Mouse (Mus musculus): ENCODE results near the gene P2ry4. TPM values are rescaled to one million over a fixed set of nuclear protein-coding genes. Genes with fewer than 3 reads are reported as not detected.

P2ry4 gene
- 0.06 TPM in 1 of 2 replicates, not detected in the other for polyA plus RNA-seq (2015; fragmentation: Nextera tagmentation; extraction: Ambion mirVana)

- ATAC-seq = no peak
These were observed at the start of gene P2ry4 for GRCm38 (mm10) chrX:100594791-100595190. P2ry4 (minus strand) TSS chrX:100594869.

GRCm38 (mm10) chrX:100638477-100638876, 43.8 kb upstream of the P2ry4 start:
- no peak overlapping the region for H3K4me2 ChIP-seq
- H3K27me3 ChIP-seq = no peaks in the 10 kb centered on the region
- H3K4me3 ChIP-seq = no peak overlapping the region
- 96% methylated on average over 8 of the region's 8 CpGs for WGBS
- H3K9ac ChIP-seq = no peak overlapping the region
- no peak for ATAC-seq
- H3K4me1 ChIP-seq = no peaks in the 10 kb centered on the region
- H3K36me3 ChIP-seq (ENCODE audit: poor library complexity, severe bottlenecking) = peaks cover 25% of the 10 kb centered on the region; the same call in 1 of the 2 replicates
- H3K27ac ChIP-seq = no peak overlapping the region
- H3K9me3 ChIP-seq (replicated peaks) = no peaks in the 10 kb centered on the region

More at GRCm38 (mm10) chrX:100594791-100595190, at the start of gene P2ry4:
- H3K4me2 ChIP-seq = no peak within 1 kb of the TSS
- H3K27ac ChIP-seq = no peak within 1 kb of the TSS
- no peak within 1 kb of the TSS for H3K9ac ChIP-seq
- H3K9me3 ChIP-seq (replicated peaks) = no peaks in the 10 kb centered on the region
- H3K4me3 ChIP-seq = no peak within 1 kb of the TSS
- H3K36me3 ChIP-seq (ENCODE audit: poor library complexity, severe bottlenecking) = no peaks in the 10 kb centered on the region
- H3K27me3 ChIP-seq = peaks cover under 1% of the 10 kb centered on the region; the same call in 1 of the 2 replicates
- WGBS = 67% methylated on average over 4 of the region's 4 CpGs
- H3K4me1 ChIP-seq = no peaks in the 10 kb centered on the region

- no peak overlapping the region for H3K9ac ChIP-seq
- no peak overlapping the region for H3K27ac ChIP-seq
- H3K9me3 ChIP-seq (replicated peaks) = no peaks in the 10 kb centered on the region
- 90% methylated on average over 2 of the region's 2 CpGs for WGBS
- no peaks in the 10 kb centered on the region for H3K27me3 ChIP-seq
- H3K36me3 ChIP-seq (ENCODE audit: poor library complexity, severe bottlenecking) = no peaks in the 10 kb centered on the region
- ATAC-seq = no peak
- peaks cover 21% of the 10 kb centered on the region; the same call in 1 of the 2 replicates for H3K4me1 ChIP-seq
- no peak overlapping the region for H3K4me3 ChIP-seq
- H3K4me2 ChIP-seq = no peak overlapping the region
These were observed 34.4 kb upstream of the P2ry4 start for GRCm38 (mm10) chrX:100629076-100629475.

GRCm38 (mm10) chrX:100625802-100626793, 31.4 kb upstream of the P2ry4 start, which contains the start of gene Pdzd11:
Pdzd11 (minus strand) TSS chrX:100626568.
- peak; percentile 100 for ATAC-seq
- peak within 1 kb of the TSS; percentile 69 for H3K4me2 ChIP-seq
- peak within 1 kb of the TSS; percentile 54 for H3K4me3 ChIP-seq
- H3K4me1 ChIP-seq = peaks cover 21% of the 10 kb centered on the region; the same call in 1 of the 2 replicates
- peak within 1 kb of the TSS; percentile 65 for H3K27ac ChIP-seq
- peaks cover 16% of the 10 kb centered on the region; the same call in 1 of the 2 replicates for H3K36me3 ChIP-seq (ENCODE audit: poor library complexity, severe bottlenecking)
- H3K9me3 ChIP-seq (replicated peaks) = no peaks in the 10 kb centered on the region
- H3K27me3 ChIP-seq = no peaks in the 10 kb centered on the region
- WGBS = 13% methylated on average over 62 of the region's 62 CpGs
- peak within 1 kb of the TSS; percentile 66 for H3K9ac ChIP-seq

DNA sequence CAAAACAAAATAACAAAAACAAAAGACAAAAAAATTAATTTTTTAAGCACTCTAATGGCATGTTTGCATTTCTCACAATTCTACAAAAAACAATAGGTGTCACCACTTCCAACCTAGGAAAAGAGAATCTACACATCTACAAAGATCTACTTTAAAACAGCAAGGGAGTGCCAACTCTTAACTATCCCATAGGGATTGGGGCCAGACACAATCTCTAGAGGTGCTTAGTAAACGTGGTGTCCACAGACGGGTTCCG, 30.8 kb upstream of the P2ry4 start, which contains the start of gene Kif4:
Kif4 (plus strand) TSS at position 192 of the 256 bp plus-strand sequence.
- whole genome bisulfite sequencing = 26% methylated on average over 3 of the region's 3 CpGs

GRCm38 (mm10) chrX:100625146-100625545, 30.5 kb upstream of the P2ry4 start:
- H3K4me2 ChIP-seq = peak overlapping the region; percentile 69
- peaks cover 16% of the 10 kb centered on the region; the same call in 1 of the 2 replicates for H3K36me3 ChIP-seq (ENCODE audit: poor library complexity, severe bottlenecking)
- ATAC-seq = peak; percentile 4; the same call in 1 of the 2 replicates
- H3K9me3 ChIP-seq (replicated peaks) = no peaks in the 10 kb centered on the region
- peak overlapping the region; percentile 54 for H3K4me3 ChIP-seq
- H3K27me3 ChIP-seq = no peaks in the 10 kb centered on the region
- no peak overlapping the region for H3K27ac ChIP-seq
- peaks cover 21% of the 10 kb centered on the region; the same call in 1 of the 2 replicates for H3K4me1 ChIP-seq
- WGBS = 44% methylated on average over 7 of the region's 7 CpGs
- H3K9ac ChIP-seq = peak overlapping the region; percentile 61

More for the DNA sequence above, 30.8 kb upstream of the P2ry4 start, which contains the start of gene Kif4:
- no peaks in the 10 kb centered on the region for H3K27me3 ChIP-seq
- peak within 1 kb of the TSS; percentile 66 for H3K9ac ChIP-seq
- H3K4me2 ChIP-seq = peak within 1 kb of the TSS; percentile 69
- no peaks in the 10 kb centered on the region for H3K9me3 ChIP-seq (replicated peaks)
- peaks cover 16% of the 10 kb centered on the region; the same call in 1 of the 2 replicates for H3K36me3 ChIP-seq (ENCODE audit: poor library complexity, severe bottlenecking)
- peak within 1 kb of the TSS; percentile 65 for H3K27ac ChIP-seq
- H3K4me3 ChIP-seq = peak within 1 kb of the TSS; percentile 54
- peaks cover 21% of the 10 kb centered on the region; the same call in 1 of the 2 replicates for H3K4me1 ChIP-seq
- no peak for ATAC-seq

DNA sequence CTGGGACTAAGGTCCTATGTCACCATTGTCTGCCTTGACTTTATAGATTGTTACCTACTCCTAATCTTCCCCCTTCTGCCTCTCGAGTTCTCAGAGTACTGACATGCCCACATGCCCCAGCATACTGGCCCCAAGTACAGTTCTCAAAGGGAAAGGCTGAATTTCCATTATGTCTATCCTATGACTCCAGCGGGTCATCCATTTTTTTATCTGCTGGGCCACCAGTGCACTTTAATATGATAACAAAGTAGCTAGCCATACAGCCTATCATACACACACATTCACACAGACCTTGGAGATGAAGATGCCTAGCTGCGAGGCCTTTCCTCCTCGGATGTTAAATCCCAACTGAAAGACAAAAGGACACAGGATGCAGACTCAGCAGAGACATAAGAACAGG, 29.6 kb upstream of the P2ry4 start:
- ATAC-seq = no peak
- Histone ChIP-seq H3K36me3 (ENCODE audit: poor library complexity, severe bottlenecking) (peaks cover 16% of the 10 kb centered on the region; the same call in 1 of the 2 replicates), H3K9me3 (replicated peaks) (no peaks in the 10 kb centered on the region), H3K4me3 (no peak overlapping the region), H3K9ac (no peak overlapping the region), H3K27me3 (no peaks in the 10 kb centered on the region), H3K4me1 (peaks cover 21% of the 10 kb centered on the region; the same call in 1 of the 2 replicates), H3K4me2 (no peak overlapping the region), H3K27ac (no peak overlapping the region)
- 90% methylated on average over 4 of the region's 4 CpGs for WGBS

- Histone ChIP-seq H3K9me3 (replicated peaks) (no peaks in the 10 kb centered on the region), H3K4me2 (no peak overlapping the region), H3K4me1 (peaks cover 9% of the 10 kb centered on the region; the same call in 1 of the 2 replicates), H3K36me3 (ENCODE audit: poor library complexity, severe bottlenecking) (peaks cover 16% of the 10 kb centered on the region; the same call in 1 of the 2 replicates), H3K9ac (no peak overlapping the region), H3K27ac (no peak overlapping the region), H3K4me3 (no peak overlapping the region), H3K27me3 (peaks cover 6% of the 10 kb centered on the region; the same call in 1 of the 2 replicates)
- 76% methylated on average over 2 of the region's 2 CpGs for WGBS
- ATAC-seq = no peak
These were observed 26.7 kb upstream of the P2ry4 start for GRCm38 (mm10) chrX:100621366-100621765.

DNA sequence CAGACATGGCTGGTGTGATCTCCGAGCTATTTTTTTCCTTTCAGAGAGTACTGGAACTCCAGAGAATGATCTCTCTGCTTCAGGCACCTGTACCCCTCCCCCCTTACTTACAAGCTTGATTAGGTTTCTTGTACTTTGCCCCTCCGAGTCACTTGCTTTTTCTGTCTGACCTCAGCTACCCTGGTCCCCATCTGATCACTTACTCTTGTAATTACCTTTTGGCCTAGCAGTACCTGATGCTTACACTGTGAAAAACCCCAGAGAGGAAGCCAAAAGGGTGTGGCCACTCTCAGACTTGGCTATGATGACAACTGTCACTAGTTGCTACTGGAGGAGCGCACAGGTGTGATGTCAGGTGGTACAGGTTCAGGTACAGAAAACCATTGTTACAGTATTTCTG, 23.8 kb upstream of the P2ry4 start:
- peaks cover 14% of the 10 kb centered on the region; the same call in 1 of the 2 replicates for H3K36me3 ChIP-seq (ENCODE audit: poor library complexity, severe bottlenecking)
- H3K9me3 ChIP-seq (replicated peaks) = no peaks in the 10 kb centered on the region
- H3K27ac ChIP-seq = no peak overlapping the region
- no peak overlapping the region for H3K4me3 ChIP-seq
- WGBS = 64% methylated on average over 3 of the region's 3 CpGs
- no peak overlapping the region for H3K9ac ChIP-seq
- peaks cover 8% of the 10 kb centered on the region; the same call in 1 of the 2 replicates for H3K27me3 ChIP-seq
- no peak overlapping the region for H3K4me2 ChIP-seq
- ATAC-seq = no peak
- H3K4me1 ChIP-seq = no peaks in the 10 kb centered on the region

- Histone ChIP-seq H3K27ac (no peak within 1 kb of the TSS), H3K4me3 (no peak within 1 kb of the TSS), H3K9ac (no peak within 1 kb of the TSS), H3K36me3 (ENCODE audit: poor library complexity, severe bottlenecking) (no peaks in the 10 kb centered on the region), H3K27me3 (0 out of 2 replicates have a peak, but pooled peaks cover 3% of the 10 kb centered on the region), H3K9me3 (replicated peaks) (no peaks in the 10 kb centered on the region), H3K4me2 (no peak within 1 kb of the TSS), H3K4me1 (no peaks in the 10 kb centered on the region)
- ATAC-seq = no peak
- WGBS = 46% methylated on average over 1 of the region's 1 CpGs
These were observed 10.6 kb upstream of the P2ry4 start, which contains the start of gene Arr3 for GRCm38 (mm10) chrX:100605314-100605713. Arr3 (plus strand) TSS chrX:100605497.

DNA sequence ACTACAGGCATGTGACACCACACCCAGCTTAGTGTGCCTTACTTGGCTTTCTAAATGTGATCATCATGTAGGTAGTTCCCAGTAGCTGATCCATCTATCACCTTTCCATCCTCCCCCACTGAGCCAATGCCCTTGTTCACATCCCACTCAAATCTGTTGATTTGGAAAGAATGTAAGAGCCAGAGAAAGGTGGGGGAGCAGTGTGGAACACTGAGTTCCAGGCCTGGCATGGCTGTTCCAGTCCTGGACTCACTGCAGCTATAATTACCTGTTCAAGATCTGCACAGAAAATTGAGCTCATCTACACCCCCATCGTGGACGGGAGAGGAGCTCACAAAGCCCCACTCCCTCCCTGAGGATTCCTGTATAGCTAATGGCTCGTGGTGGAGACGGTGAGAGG, 5.1 kb upstream of the P2ry4 start:
- WGBS = 68% methylated on average over 4 of the region's 4 CpGs
- Histone ChIP-seq H3K4me3 (no peak overlapping the region), H3K27me3 (peaks cover 6% of the 10 kb centered on the region; the same call in 1 of the 2 replicates)

DNA sequence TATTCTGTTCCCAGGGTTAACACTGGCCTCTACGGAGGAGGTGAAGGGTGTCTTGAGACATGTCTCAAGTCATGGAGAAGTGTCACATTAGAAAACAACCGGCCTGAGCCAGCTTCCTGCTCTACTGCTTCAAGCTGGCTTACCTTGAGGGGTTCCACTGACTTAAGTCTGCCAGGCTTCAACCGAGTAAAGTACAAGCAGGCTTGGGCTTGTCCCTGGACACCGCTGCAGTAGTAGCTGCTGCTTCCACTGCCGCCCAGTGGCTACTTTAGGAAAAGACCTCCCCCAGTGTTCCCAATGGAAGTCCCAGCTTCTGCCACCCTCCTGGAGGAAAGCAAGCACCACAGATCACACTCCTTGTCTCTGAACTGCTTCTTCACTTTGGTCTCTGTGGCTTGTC, 2.8 kb upstream of the P2ry4 start:
- Histone ChIP-seq H3K27ac (no peak overlapping the region), H3K9me3 (replicated peaks) (no peaks in the 10 kb centered on the region), H3K4me1 (no peaks in the 10 kb centered on the region), H3K4me3 (no peak overlapping the region), H3K36me3 (ENCODE audit: poor library complexity, severe bottlenecking) (no peaks in the 10 kb centered on the region), H3K27me3 (peaks cover 3% of the 10 kb centered on the region; the same call in 1 of the 2 replicates), H3K9ac (no peak overlapping the region), H3K4me2 (no peak overlapping the region)
- WGBS = 21% methylated on average over 5 of the region's 5 CpGs
- ATAC-seq = peak; percentile 57; the same call in 1 of the 2 replicates

More for the DNA sequence above, 5.1 kb upstream of the P2ry4 start:
- H3K9me3 ChIP-seq (replicated peaks) = no peaks in the 10 kb centered on the region
- H3K9ac ChIP-seq = no peak overlapping the region
- no peaks in the 10 kb centered on the region for H3K4me1 ChIP-seq
- H3K36me3 ChIP-seq (ENCODE audit: poor library complexity, severe bottlenecking) = no peaks in the 10 kb centered on the region
- H3K4me2 ChIP-seq = no peak overlapping the region
- H3K27ac ChIP-seq = no peak overlapping the region
- no peak for ATAC-seq
